Mouse (Mus musculus) layer of hippocampus, adult 9-10 months (tissue): ENCODE results near the gene Mrpl9.

Experiments used
- DNase-seq: peaks from one replicate; pipeline ENCODE4 v3.0.0; 2022; ENCODE audit warnings: low spot score

Gene Mrpl9

GRCm38 (mm10) chr3:94442951-94443596 lies at the start of gene Mrpl9:
Gene Mrpl9, plus strand, starts transcription at chr3:94443318.
- DNase-seq: peak; percentile 69

DNA sequence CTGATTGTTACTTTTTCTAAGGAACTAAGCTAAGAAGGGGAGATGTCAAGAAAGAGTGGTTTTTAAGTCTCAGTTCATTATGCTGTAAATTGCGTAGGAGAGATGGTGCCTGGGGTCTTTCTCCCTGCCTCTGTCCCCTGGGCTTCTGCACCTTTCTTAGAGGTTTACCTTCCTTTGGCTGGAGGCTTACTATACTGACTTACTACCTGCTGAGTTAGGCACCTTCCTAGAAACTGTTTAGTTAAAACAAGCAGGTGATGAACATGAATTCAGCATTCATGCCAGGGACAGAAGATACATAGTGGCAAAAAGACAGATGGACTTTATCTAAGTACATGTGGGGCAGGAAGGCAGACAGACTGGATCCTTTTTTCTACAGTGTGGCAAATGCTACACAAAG lies 46.8 kb upstream of the Mrpl9 start:
- DNase-seq: no peak

GRCm38 (mm10) chr3:94396851-94397250 lies 46.3 kb upstream of the Mrpl9 start:
- no peak for DNase-seq

DNA sequence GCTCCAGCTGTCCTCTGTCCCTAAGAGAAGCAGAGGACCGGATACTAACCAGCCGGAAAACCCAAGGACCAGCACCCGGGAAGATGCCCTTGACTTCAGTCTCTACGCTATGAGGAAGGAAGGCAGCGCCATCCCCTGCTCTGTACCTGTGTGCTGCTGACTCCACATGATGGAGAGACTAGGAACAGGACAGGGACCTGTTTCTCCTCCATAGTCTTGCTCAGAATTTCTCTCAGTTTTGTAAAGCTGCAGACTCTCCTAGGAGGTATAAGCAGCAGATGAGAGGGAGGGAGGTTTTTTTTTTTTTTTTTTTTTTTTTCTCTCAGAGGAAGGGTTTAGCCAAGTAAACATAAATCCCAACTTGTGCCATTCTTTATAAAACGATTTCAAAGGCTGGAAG lies 44.9 kb upstream of the Mrpl9 start, which contains the start of gene Lingo4:
TSS of gene Lingo4 (plus strand) at position 301 of the 400 bp plus-strand sequence.
- DNase-seq: no peak

DNA sequence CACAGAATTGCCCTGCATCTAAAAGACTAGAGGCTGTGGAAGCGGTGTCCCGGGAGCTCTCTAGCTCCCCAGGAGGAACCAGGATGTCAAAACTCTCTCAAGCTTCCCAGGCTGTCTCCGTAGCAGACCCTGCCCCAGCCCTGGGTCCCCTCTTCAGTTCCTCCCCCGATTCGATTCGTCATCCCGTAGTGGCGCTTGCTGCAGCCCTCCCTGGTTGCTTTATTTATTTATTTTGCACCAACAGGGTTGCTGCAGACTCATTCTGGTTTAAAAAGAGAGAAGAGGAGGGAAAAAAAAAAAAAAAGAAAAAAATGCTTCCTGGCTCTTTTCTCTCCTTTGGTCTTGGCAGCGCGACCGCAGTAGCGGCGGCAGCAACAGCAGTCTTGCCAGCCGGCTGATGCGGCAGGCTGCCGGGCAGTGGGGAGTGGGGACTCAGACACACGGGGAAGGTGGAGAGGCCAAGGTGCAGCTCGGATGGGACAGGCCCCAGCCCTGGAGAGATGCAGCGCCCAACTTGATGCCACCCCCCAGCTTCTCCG lies 44.1 kb upstream of the Mrpl9 start:
- no peak for DNase-seq

DNA sequence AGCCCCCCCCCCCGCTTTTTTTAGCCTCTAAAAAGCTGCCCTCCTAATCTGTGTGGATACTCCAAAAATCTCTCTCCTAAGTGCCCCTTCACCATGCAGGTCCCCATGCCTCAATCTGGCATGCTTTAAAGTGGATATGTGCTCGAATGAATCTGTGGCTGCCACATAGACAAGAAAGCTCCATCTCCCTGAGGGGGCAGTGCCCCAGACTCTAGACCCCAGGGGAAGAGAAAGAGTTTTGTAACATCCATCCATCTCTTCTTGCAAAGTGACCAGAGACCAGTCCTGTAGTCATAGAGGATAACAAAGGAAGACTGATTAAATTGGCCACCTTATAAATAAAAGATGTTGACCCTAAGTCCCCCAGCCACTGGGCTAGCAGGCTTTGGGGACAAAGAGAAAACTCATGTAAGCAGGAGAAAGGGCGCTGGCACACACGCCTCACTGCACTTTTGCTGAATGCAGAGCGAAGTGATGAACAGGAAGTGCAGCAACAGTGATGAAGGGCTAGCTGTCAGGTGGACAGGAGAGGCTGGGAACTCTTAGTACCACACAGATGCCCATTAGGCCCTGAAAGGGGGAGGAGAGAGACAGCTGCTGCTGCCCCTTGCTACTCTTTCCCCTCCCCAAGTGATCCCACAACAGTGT lies 43.3 kb upstream of the Mrpl9 start:
- DNase-seq: no peak

DNA sequence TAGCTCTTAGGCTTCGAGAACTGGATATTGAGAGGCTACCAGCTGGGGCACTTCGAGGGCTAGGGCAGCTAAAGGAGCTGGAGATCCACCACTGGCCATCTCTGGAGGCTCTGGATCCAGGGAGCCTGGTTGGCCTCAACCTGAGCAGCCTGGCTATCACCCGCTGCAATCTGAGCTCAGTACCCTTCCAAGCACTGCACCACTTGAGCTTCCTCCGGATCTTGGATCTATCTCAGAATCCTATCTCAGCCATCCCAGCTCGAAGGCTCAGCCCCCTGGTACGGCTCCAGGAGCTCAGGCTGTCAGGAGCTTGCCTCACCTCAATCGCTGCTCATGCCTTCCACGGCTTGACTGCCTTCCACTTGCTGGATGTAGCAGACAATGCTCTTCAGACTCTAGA lies 40.7 kb upstream of the Mrpl9 start:
- DNase-seq: no peak

GRCm38 (mm10) chr3:94404366-94405054 lies 38.6 kb upstream of the Mrpl9 start:
- no peak for DNase-seq

DNA sequence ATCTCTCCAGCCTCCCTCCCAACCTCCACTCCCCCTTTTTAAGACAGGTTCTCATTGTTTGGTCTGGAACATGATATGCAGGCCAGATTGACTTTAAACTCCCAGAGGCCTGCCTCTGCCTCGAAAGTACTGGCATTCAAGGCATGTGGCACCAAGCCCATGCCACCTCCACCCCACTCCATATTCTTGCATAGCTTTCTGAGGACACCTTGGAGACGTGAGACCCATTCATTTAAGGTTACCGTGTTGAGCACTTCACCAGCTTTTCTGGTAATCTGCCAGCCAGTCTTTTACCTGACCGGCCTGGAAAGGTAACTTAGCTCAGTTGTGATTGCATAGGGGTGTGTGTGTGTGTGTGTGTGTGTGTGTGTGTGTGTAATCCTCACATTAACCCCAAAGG lies 37.6 kb upstream of the Mrpl9 start:
- DNase-seq: no peak

DNA sequence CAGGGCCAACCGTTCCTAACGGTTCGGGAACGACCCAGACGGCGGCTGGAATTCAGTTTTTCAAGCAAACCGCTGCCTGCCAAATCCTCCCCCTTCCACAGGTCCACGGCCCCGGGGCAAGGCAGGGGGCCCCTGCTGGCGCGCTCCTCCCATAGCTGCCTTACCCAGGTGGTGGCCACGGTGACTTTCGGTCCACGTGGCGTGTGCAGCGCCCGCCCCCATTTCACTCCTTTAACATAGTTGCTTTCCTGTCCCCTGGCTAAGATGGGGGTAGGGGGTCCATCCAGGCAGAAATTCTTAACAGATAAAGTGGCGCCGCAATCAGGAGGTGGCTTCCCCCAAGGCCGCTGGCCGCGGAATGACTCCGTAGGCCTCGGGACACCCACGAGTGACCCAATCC lies 30.6 kb upstream of the Mrpl9 start:
- no peak for DNase-seq

GRCm38 (mm10) chr3:94413031-94413679 lies 30.0 kb upstream of the Mrpl9 start, which contains the start of gene Tdrkh:
Gene Tdrkh, plus strand, starts transcription at chr3:94413273.
- DNase-seq: peak; percentile 95

- no peak for DNase-seq
Measured at GRCm38 (mm10) chr3:94430980-94431379, 12.1 kb upstream of the Mrpl9 start.

DNA sequence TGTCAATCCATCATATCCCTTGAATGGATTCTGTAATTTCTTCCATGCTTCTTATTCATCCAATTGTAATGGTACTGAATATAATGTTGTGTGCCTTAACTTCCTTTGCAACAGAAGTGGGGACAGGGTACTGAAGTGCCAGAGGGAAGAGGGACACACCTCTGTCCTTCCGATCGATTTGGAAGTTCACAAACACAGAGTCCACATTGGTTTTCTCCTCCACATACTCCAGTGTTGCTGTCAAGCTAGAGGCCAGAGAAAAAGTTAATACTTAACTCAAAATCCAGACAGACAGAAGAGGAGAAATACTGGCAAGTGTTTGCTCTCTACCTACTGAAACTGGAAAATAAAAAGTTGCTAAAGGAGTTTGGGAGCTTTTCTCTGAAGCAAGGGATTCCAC lies 8.8 kb upstream of the Mrpl9 start:
- DNase-seq: no peak

GRCm38 (mm10) chr3:94436420-94436819 lies 6.7 kb upstream of the Mrpl9 start:
- DNase-seq: no peak

DNA sequence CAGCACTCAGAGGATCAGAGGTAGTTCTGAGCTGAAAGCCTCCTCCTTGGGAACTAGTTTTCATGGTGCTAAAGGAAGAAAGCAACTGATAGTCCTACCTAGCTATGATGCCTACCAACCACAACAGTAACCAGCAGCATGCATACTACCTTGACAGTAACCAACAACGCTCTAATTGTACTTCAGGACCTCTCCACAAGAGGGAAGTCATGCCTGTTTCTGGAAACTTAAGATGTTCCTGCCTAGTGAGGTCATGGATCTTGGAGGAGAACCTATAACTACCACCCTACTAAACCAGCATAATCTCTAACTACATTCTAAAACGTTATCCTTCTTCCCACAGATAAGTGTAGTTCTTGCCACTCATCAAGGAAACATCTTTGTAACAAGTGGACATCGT lies 1.9 kb upstream of the Mrpl9 start:
- DNase-seq: no peak

DNA sequence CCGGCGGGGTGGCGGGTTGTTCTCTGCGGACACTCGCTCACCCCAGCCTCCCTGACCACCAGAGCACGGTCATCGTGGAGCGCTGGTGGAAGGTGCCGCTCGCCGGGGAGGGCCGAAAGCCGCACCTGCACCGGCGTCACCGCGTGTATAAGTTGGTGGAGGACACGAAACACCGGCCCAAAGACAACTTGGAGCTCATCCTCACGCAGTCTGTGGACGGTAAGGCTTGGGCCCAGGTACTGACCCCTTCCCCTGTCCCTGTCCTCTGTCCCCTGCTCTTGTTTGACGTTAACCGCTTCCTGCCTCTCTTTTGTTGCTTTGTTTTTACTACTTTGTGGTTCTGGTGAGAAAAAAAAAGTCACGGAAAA lies 463 bp downstream of the Mrpl9 start, which contains the start of gene Oaz3:
TSS of gene Oaz3 (minus strand) at position 319 of the 368 bp plus-strand sequence.
- DNase-seq: no peak

DNA sequence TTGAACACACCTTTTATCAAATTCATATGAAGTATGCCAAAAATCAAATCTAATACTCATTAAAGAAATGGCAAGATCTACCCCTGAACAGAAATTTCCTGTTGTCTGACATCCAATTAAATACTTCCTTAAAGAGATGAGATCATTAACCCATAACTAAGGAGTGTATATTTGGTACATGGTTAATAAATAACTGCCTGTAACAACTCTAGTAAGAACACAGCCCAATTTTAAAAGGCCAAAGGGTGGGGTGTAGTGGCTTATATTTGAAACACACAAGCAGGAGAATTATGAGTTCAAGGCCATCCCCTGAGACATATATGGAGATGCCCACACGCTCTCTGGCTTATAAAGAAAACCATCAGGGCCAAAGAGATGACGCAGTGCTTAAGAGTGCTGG lies 6.3 kb downstream of the Mrpl9 start:
- no peak for DNase-seq

GRCm38 (mm10) chr3:94456529-94457000 lies 13.4 kb downstream of the Mrpl9 start:
- DNase-seq: no peak

GRCm38 (mm10) chr3:94457055-94457454 lies 13.9 kb downstream of the Mrpl9 start:
- no peak for DNase-seq

GRCm38 (mm10) chr3:94459834-94460233 lies 16.7 kb downstream of the Mrpl9 start:
- DNase-seq: no peak

DNA sequence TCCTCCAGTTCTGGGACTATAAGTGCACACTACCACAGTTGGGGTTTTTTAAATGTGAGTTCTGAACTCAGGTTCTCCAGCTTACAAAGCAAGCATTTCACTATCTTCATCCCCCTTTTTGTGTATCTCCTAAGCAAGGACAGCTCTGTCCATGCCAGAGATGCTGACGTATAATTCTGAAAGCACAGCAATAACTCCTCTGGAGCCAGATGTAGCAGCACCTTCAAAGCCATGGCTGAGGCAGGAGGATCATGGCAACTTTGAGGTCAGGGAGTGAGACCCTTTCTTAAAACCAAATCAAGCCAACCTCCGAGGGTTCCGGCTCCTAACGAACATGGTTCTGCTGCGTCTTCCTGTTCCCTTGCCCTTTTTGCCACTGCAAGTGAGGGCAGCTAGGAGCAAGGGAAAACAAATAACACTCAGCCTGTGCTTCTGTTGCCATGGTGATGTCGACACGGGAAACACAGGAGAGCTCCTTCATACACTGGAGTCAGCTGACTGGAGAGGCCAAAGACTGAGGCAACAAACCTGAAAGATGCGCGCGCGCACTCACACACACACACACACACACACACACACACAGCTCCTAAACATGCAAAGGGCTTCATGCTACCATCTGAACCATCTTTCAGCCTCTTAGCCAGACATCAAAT lies 20.9 kb downstream of the Mrpl9 start:
- DNase-seq: no peak
